Mouse (Mus musculus) MEL (cell line): ENCODE data around the gene Gm2696. TPM values are rescaled to one million over a fixed set of nuclear protein-coding genes. Genes with fewer than 3 reads are reported as not detected.
A peak's percentile ranks its signal among the peaks of the same experiment; 100 is the strongest.

Experiments
- DNase-seq: peaks from one replicate; pipeline ENCODE4 v3.0.0; 2011; ENCODE audit warnings: low read depth, low spot score
- H3K27ac ChIP-seq: 2 replicates; pipeline ENCODE4 v1.5.1; 2012; ENCODE audit warnings: low read depth, mild to moderate bottlenecking, control low read depth, low read length, moderate library complexity; ENCODE audit not compliant: control insufficient read depth
- H3K27me3 ChIP-seq, 2 experiments: fragments of 150-350 bp in 1 of 2; sonication (generic) in 1 of 2; 2 replicates each; pipeline ENCODE4 v1.6.1; 2012; ENCODE audit warnings: low read length in 2 of 2, mild to moderate bottlenecking in 2 of 2, improper control_type of control experiment in 1 of 2, moderate library complexity in 1 of 2; ENCODE audit not compliant: insufficient read depth in 2 of 2, control insufficient read depth in 1 of 2
- H3K36me3 ChIP-seq, 2 experiments: 2 replicates each; pipeline ENCODE4 v1.6.1; 2012 to 2014; ENCODE audit warnings: low read length in 2 of 2, improper control_type of control experiment in 1 of 2, inconsistent platforms in 1 of 2, mild to moderate bottlenecking in 1 of 2; ENCODE audit not compliant: insufficient read depth in 2 of 2, control insufficient read depth in 1 of 2
- H3K4me1 ChIP-seq, 2 experiments: fragments of 150-350 bp in 1 of 2; sonication (generic) in 1 of 2; 2 replicates each; pipeline ENCODE4 v1.6.1; 2012; ENCODE audit warnings: low read length in 2 of 2, improper control_type of control experiment in 1 of 2, mild to moderate bottlenecking in 1 of 2; ENCODE audit not compliant: insufficient read depth in 2 of 2, control insufficient read depth in 1 of 2
- H3K4me3 ChIP-seq, 2 experiments: fragments of 150-350 bp in 1 of 2; sonication (generic) in 1 of 2; 2 replicates each; pipeline ENCODE4 v1.5.1; 2012; ENCODE audit warnings: low read depth in 2 of 2, low read length in 2 of 2, mild to moderate bottlenecking in 2 of 2, moderate library complexity in 2 of 2, control low read depth in 1 of 2, improper control_type of control experiment in 1 of 2; ENCODE audit not compliant: control insufficient read depth in 1 of 2, insufficient read depth in 1 of 2
- H3K79me2 ChIP-seq: 2 replicates; pipeline ENCODE4 v1.6.1; 2012; ENCODE audit warnings: mild to moderate bottlenecking, low read length, moderate library complexity; ENCODE audit not compliant: control insufficient read depth, poor library complexity, insufficient read depth
- H3K9ac ChIP-seq: 2 replicates; pipeline ENCODE4 v1.6.1; 2012; ENCODE audit warnings: low read depth, mild to moderate bottlenecking, control low read depth, low read length, moderate library complexity; ENCODE audit not compliant: control insufficient read depth, poor library complexity, severe bottlenecking
- H3K9me3 ChIP-seq: fragments of 150-350 bp; sonication (generic); replicated peaks from 2 replicates; pipeline ENCODE4 v1.6.1; 2012; ENCODE audit warnings: mild to moderate bottlenecking, low read length, improper control_type of control experiment, moderate library complexity; ENCODE audit not compliant: insufficient read depth
- BHLHE40 ChIP-seq: IDR thresholded peaks from 2 replicates; pipeline ENCODE4 v1.6.1; 2012; ENCODE audit warnings: low read depth, mild to moderate bottlenecking, inconsistent platforms, low read length, improper control_type of control experiment, borderline replicate concordance
- CHD1 ChIP-seq: IDR thresholded peaks from 2 replicates; pipeline ENCODE4 v1.6.1; 2012; ENCODE audit warnings: low read depth, mild to moderate bottlenecking, inconsistent platforms, low read length, improper control_type of control experiment
- CHD2 ChIP-seq: IDR thresholded peaks from 2 replicates; pipeline ENCODE4 v1.6.1; 2011; ENCODE audit warnings: low read length, improper control_type of control experiment
- ELF1 ChIP-seq: IDR thresholded peaks from 2 replicates; pipeline ENCODE4 v1.6.1; 2014; ENCODE audit warnings: low read depth, mild to moderate bottlenecking, inconsistent platforms, low read length, improper control_type of control experiment, moderate library complexity
- EP300 ChIP-seq, 2 experiments: IDR thresholded peaks; 2 replicates each; pipeline ENCODE4 v1.6.1; 2011; ENCODE audit warnings: improper control_type of control experiment in 2 of 2, low read length in 2 of 2, low read depth in 1 of 2, mild to moderate bottlenecking in 1 of 2
- GABPA ChIP-seq: IDR thresholded peaks from 2 replicates; pipeline ENCODE4 v1.6.1; 2012; ENCODE audit warnings: low read depth, mild to moderate bottlenecking, inconsistent platforms, low read length, improper control_type of control experiment, moderate library complexity
- HCFC1 ChIP-seq: IDR thresholded peaks from 2 replicates; pipeline ENCODE4 v1.6.1; 2012; ENCODE audit warnings: low read depth, mild to moderate bottlenecking, inconsistent platforms, low read length, improper control_type of control experiment, moderate library complexity
- MAFK ChIP-seq: IDR thresholded peaks from 2 replicates; pipeline ENCODE4 v1.6.1; 2011; ENCODE audit warnings: low read depth, mild to moderate bottlenecking, low read length, improper control_type of control experiment, borderline replicate concordance
- MAX ChIP-seq: IDR thresholded peaks from 2 replicates; pipeline ENCODE4 v1.6.1; 2011; ENCODE audit warnings: low read length, improper control_type of control experiment
- MAZ ChIP-seq: IDR thresholded peaks from 2 replicates; pipeline ENCODE4 v1.6.1; 2012; ENCODE audit warnings: low read depth, mild to moderate bottlenecking, inconsistent platforms, low read length, improper control_type of control experiment
- POLR2AphosphoS2 ChIP-seq: IDR thresholded peaks from 2 replicates; pipeline ENCODE4 v1.6.1; 2011; ENCODE audit warnings: low read length, improper control_type of control experiment
- RAD21 ChIP-seq: IDR thresholded peaks from 2 replicates; pipeline ENCODE4 v1.6.1; 2011; ENCODE audit warnings: mild to moderate bottlenecking, low read depth, low read length, improper control_type of control experiment
- SIN3A ChIP-seq: IDR thresholded peaks from 2 replicates; pipeline ENCODE4 v1.6.1; 2012; ENCODE audit warnings: low read length, improper control_type of control experiment, inconsistent platforms
- TAL1 ChIP-seq: IDR thresholded peaks from 2 replicates; pipeline ENCODE4 v1.6.1; 2012; ENCODE audit warnings: mild to moderate bottlenecking, inconsistent platforms, low read length, moderate library complexity, mixed read lengths
- TBP ChIP-seq: IDR thresholded peaks from 2 replicates; pipeline ENCODE4 v1.8.0; 2011; ENCODE audit warnings: low read depth, low read length, improper control_type of control experiment
- TCF12 ChIP-seq: IDR thresholded peaks from 2 replicates; pipeline ENCODE4 v1.6.1; 2014; ENCODE audit warnings: low read depth, mild to moderate bottlenecking, inconsistent platforms, low read length, improper control_type of control experiment, moderate library complexity
- USF1 ChIP-seq: IDR thresholded peaks from 2 replicates; pipeline ENCODE4 v1.6.1; 2014; ENCODE audit warnings: low read depth, mild to moderate bottlenecking, inconsistent platforms, low read length, improper control_type of control experiment, moderate library complexity
- ZMIZ1 ChIP-seq: IDR thresholded peaks from 2 replicates; pipeline ENCODE4 v1.6.1; 2012; ENCODE audit warnings: low read depth, mild to moderate bottlenecking, inconsistent platforms, low read length, improper control_type of control experiment, moderate library complexity
- polyA plus RNA-seq, 2 experiments: library from polyadenylated mRNA; stranded (reverse) in 1 of 2; unstranded in 1 of 2; fragments of >175 nt in 1 of 2; fragments of >200 nt in 1 of 2; gene quantifications; 2 replicates each; pipeline versions ENCODE4 v1.2.1 to v1.2.4; 2012; ENCODE audit warnings: low replicate concordance in 2 of 2, low read depth in 1 of 2; ENCODE audit not compliant: insufficient read length in 2 of 2, insufficient read depth in 1 of 2, missing spikeins in 1 of 2
- total RNA-seq: library from RNA; depleted of rRNA; stranded (reverse); fragments of 300-350 nt; gene quantifications from 2 replicates; pipeline ENCODE4 v1.2.3, GENCODE M21; 2012

Gene Gm2696
- total and polyA plus RNA-seq, 3 experiments, result not detected

- TF ChIP-seq CHD2 (no peak), CHD1 (no peak), TAL1 (no peak)
These were observed 49.7 kb downstream of the Gm2696 start (continued) for GRCm38 (mm10) chr10:77864067-77864761.

- H3K36me3 ChIP-seq, result no peaks in the 10 kb centered on the region
- no peak for DNase-seq
- TF ChIP-seq BHLHE40 (no peak), RAD21 (no peak), HCFC1 (no peak), TBP (no peak), MAX (no peak), MAFK (no peak), ZMIZ1 (no peak), CHD2 (no peak), POLR2AphosphoS2 (no peak), TCF12 (no peak), GABPA (no peak), EP300 (IDR thresholded peaks at IDR 0.05; ENCODE audit: low read depth in 1 of 2, low read length in 2 of 2) (no peak), ELF1 (no peak), USF1 (no peak), MAZ (no peak)
- H3K9ac ChIP-seq, result peak overlapping the region; percentile 35
- no peaks in the 10 kb centered on the region for H3K9me3 ChIP-seq
- no peaks in the 10 kb centered on the region for H3K79me2 ChIP-seq
- H3K27ac ChIP-seq, result no peak overlapping the region
- peaks cover 0 to 3% of the 10 kb centered on the region in 2 experiments; a peak in 1 of 4 replicates for H3K27me3 ChIP-seq
- peak overlapping the region; percentile 56 to 68 for H3K4me3 ChIP-seq
- peaks cover 0 to 6% of the 10 kb centered on the region in 2 experiments; a peak in 1 of 4 replicates for H3K4me1 ChIP-seq
These were observed 50.3 kb downstream of the Gm2696 start for GRCm38 (mm10) chr10:77864762-77865143.

DNA sequence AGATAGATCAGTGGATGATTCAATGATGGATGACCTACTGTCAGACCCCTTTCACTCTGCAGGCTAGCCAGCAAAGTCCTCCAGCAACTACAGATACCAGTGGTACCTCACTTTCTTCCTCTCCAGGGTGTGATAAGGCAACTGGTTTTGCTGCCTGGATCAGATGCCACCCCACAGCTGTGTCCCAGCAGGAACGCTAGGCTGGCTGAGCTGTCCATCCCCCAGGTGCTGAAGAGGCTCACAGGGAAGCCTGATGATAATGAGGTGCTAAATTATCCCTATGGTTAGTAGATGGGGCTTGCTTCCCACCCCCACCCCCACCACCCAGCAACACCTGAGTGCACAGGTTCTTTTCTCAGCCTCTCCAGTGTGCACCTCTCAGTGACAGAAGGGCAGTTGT is 53.1 kb downstream of the Gm2696 start:
- peak; percentile 23 for DNase-seq

More for the DNA sequence above, 53.1 kb downstream of the Gm2696 start:
- TF ChIP-seq SIN3A (peak; percentile 43; the same call in 1 of the 2 replicates), USF1 (no peak)
- Histone ChIP-seq H3K4me1 (peaks cover 0 to 6% of the 10 kb centered on the region in 2 experiments; a peak in 1 of 4 replicates), H3K79me2 (no peaks in the 10 kb centered on the region), H3K4me3 (no peak overlapping the region), H3K9me3 (no peaks in the 10 kb centered on the region), H3K27me3 (no peaks in the 10 kb centered on the region), H3K27ac (no peak overlapping the region), H3K9ac (no peak overlapping the region), H3K36me3 (no peaks in the 10 kb centered on the region)
